ENCODE assay signal across 1 mouse cellular context in genomic region chr12:102769000-102769399, GRCm38 (mm10).
TF ChIP-seq lines count a peak whose summit lies in the region.

No protein-coding gene starts in this region.

TF ChIP-seq in CH12.LX, 34 proteins besides CTCF, POLR2A, EP300 and RAD21:
- TF ChIP-seq USF2 (conservative IDR thresholded peaks at IDR 0.05; ENCODE audit: low read depth, low read length) (no peak), UBTF (IDR thresholded peaks at IDR 0.05; ENCODE audit: low read depth, low read length) (no peak), MYC (IDR thresholded peaks at IDR 0.05; ENCODE audit: low read depth, low read length) (no peak), IRF4 (IDR thresholded peaks at IDR 0.05; ENCODE audit: low read depth, low read length) (no peak), BHLHE40 (IDR thresholded peaks at IDR 0.05; ENCODE audit: low read depth, low read length) (no peak), POLR2AphosphoS2 (IDR thresholded peaks at IDR 0.05; ENCODE audit: low read depth, low read length) (no peak), ZNF384 (IDR thresholded peaks at IDR 0.05; ENCODE audit: low read depth, low read length) (no peak), CHD2 (IDR thresholded peaks at IDR 0.05; ENCODE audit: low read length) (no peak)
TF ChIP-seq in CH12.LX: peak in this region for 0.
